In the genomic region with DNA sequence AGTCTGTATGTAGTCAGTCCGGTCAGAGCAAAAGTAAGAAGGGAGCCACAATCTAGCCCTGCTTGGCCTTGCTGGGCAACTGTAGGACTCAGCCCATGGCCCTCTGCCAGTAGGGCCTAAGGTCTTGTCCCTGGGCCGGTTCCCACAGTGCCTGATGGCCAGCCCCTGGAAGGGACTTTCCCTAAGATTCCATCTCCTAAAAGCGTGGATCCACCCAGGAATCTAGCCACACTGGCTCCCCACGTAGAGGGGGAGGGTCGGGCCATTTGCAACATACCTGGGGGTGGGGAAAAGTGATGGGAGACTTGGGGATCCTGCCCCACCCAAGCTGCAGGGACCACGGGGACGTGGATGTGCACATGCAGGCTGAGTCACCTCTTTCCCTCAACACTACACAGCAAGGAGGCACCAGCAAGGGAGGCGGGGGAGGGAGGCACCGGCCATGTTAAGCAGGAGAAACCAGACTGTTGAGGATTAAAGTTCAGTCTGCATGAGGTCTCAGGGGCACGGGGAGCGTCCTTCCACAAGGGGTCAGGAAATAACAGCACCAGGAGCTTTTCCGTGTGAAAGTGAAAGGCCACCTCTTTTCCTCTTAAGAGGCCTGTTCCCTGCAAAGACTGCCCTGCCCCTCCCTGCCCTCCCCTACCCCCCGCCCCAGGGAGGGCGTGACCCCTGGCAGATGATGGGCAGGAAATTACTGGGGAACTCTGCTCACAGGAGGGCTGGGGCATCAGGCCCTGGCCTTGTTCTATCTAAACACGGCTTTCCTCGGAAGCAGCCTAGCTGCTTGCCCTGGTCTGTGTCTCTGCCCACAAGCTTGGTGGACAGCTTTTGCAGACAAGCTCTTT, we compare ENCODE assay signal across 8 mouse cellular contexts. TPM values are rescaled to one million over a fixed set of nuclear protein-coding genes. Genes with fewer than 3 reads are reported as not detected.
DNase-seq lines count a peak whose midpoint lies in the region; ATAC-seq lines count a peak whose summit lies in the region.

No protein-coding gene starts in this region.

- H3K27ac ChIP-seq in heart, embryonic 11.5 days (ENCODE audit: low read depth, low read length): no peak overlapping the region

- no peaks in the 10 kb centered on the region for H3K9me3 ChIP-seq in heart, embryonic 11.5 days (replicated peaks; ENCODE audit: control insufficient read depth, low read length)

- no peak for ATAC-seq in heart, embryonic 11.5 days (replicated peaks; ENCODE audit: insufficient number of reproducible peaks, low FRiP score, low TSS enrichment)
- ATAC-seq in megakaryocyte-erythroid progenitor cell, adult 5-6 weeks (replicated peaks; ENCODE audit: low FRiP score, low TSS enrichment, poor library complexity, severe bottlenecking): no peak

- no peaks in the 10 kb centered on the region for H3K36me3 ChIP-seq in heart, embryonic 11.5 days (ENCODE audit: control insufficient read depth, insufficient read depth, low read length)

- no peak overlapping the region for H3K4me3 ChIP-seq in heart, embryonic 11.5 days (ENCODE audit: low read depth, low read length)

- peaks cover 37% of the 10 kb centered on the region for H3K4me1 ChIP-seq in heart, embryonic 11.5 days (ENCODE audit: control insufficient read depth, insufficient read depth, low read length)

- peak overlapping the region; percentile 30; the same call in 1 of the 2 replicates for H3K9ac ChIP-seq in heart, embryonic 11.5 days (ENCODE audit: low read depth, low read length)

- H3K27me3 ChIP-seq in heart, embryonic 11.5 days (ENCODE audit: control insufficient read depth, insufficient read depth, low read length): no peaks in the 10 kb centered on the region

- DNase-seq in embryo, embryonic 10 days (ENCODE audit: low spot score): peak; percentile 42
- DNase-seq in embryo, embryonic 11 days: no peak
- DNase-seq in adrenal gland, adult 8-10 months: peak; percentile 86
- DNase-seq in kidney, postnatal 4 days: peak; percentile 66 to 81
- DNase-seq in naive thymus-derived CD4-positive, alpha-beta T cell, adult 2 months (ENCODE audit: low read depth): peak; percentile 67
- DNase-seq in left cerebral cortex, adult 18-20 months (ENCODE audit: low spot score in 2 of 2): no peak

- H3K4me2 ChIP-seq in heart, embryonic 11.5 days: peak overlapping the region; percentile 29

- WGBS in heart, embryonic 11.5 days (ENCODE audit: insufficient replicate concordance): 19% methylated on average over 16 of the region's 16 CpGs

RNA-seq across cellular contexts. Expression of gene Zc3h12a, which starts 5.0 kb away (rescaled TPM):
- 10 to 100 TPM in 1 of 4 experiments, 1 to 10 TPM in 3; 7.2 to 10.2 (median 8.1) TPM for total RNA-seq in adrenal gland, adult 8-10 months (2022)
- polyA plus RNA-seq in heart, embryonic 11.5 days (2014; fragmentation: Nextera tagmentation; extraction: Ambion mirVana): 1.1 TPM in 2 replicates
- 1 to 10 TPM in 1 of 2 experiments, under 1 TPM in 1; 0.56 to 1.1 TPM for total RNA-seq in left cerebral cortex, adult 18-20 months (2021)
- total RNA-seq in megakaryocyte-erythroid progenitor cell, adult 5-6 weeks (2014; fragmentation: Nextera tagmentation): 3.8 and 4.7 TPM in 2 replicates
- 2.7 and 5.6 TPM in 2 replicates for total RNA-seq in megakaryocyte-erythroid progenitor cell, adult 5-6 weeks (2017)

RNA-seq across cellular contexts. Expression of gene Meaf6, which starts 37.7 kb away (rescaled TPM):
- total RNA-seq in adrenal gland, adult 8-10 months (2022): 10 to 100 TPM; 24.8 to 35.4 (median 32.6) TPM
- polyA plus RNA-seq in heart, embryonic 11.5 days (2014; fragmentation: Nextera tagmentation; extraction: Ambion mirVana): 53.4 and 55.4 TPM in 2 replicates
- 100 to 1,000 TPM; 129 to 139 TPM for total RNA-seq in left cerebral cortex, adult 18-20 months (2021)
- total RNA-seq in megakaryocyte-erythroid progenitor cell, adult 5-6 weeks (2014; fragmentation: Nextera tagmentation): 31.2 and 52.8 TPM in 2 replicates
- total RNA-seq in megakaryocyte-erythroid progenitor cell, adult 5-6 weeks (2017): 34.5 and 49.7 TPM in 2 replicates

RNA-seq across cellular contexts. Expression of gene Snip1, which starts 56.2 kb away (rescaled TPM):
- 10 to 100 TPM; 17.2 to 20.1 (median 19.5) TPM for total RNA-seq in adrenal gland, adult 8-10 months (2022)
- polyA plus RNA-seq in heart, embryonic 11.5 days (2014; fragmentation: Nextera tagmentation; extraction: Ambion mirVana): 20.6 and 20.8 TPM in 2 replicates
- total RNA-seq in left cerebral cortex, adult 18-20 months (2021): 10 to 100 TPM; 15.1 to 16.0 TPM
- total RNA-seq in megakaryocyte-erythroid progenitor cell, adult 5-6 weeks (2014; fragmentation: Nextera tagmentation): 25.4 and 26.1 TPM in 2 replicates
- total RNA-seq in megakaryocyte-erythroid progenitor cell, adult 5-6 weeks (2017): 32.2 and 33.6 TPM in 2 replicates

RNA-seq across cellular contexts. Expression of gene Dnali1, which starts 57.2 kb away (rescaled TPM):
- total RNA-seq in adrenal gland, adult 8-10 months (2022): under 1 TPM in 2 of 4 experiments, not detected in 2; 0.13 to 0.14 TPM
- polyA plus RNA-seq in heart, embryonic 11.5 days (2014; fragmentation: Nextera tagmentation; extraction: Ambion mirVana): 0.14 and 0.20 TPM in 2 replicates
- total RNA-seq in left cerebral cortex, adult 18-20 months (2021): under 1 TPM; 0.16 to 0.77 TPM
- not detected in 2 replicates for total RNA-seq in megakaryocyte-erythroid progenitor cell, adult 5-6 weeks (2014; fragmentation: Nextera tagmentation)
- not detected in 2 replicates for total RNA-seq in megakaryocyte-erythroid progenitor cell, adult 5-6 weeks (2017)

Comparison
In these comparisons a context has a peak if more than half of its experiments do, and no peak if none do; other contexts are left out.
1. DNase-seq: peak in embryo, embryonic 10 days (single experiment), adrenal gland, adult 8-10 months (single experiment), kidney, postnatal 4 days (2 of 2) and naive thymus-derived CD4-positive, alpha-beta T cell, adult 2 months (single experiment); none in embryo, embryonic 11 days (single experiment) and left cerebral cortex, adult 18-20 months (0 of 2).